Mouse (Mus musculus): ENCODE data around the gene Acaa1b. TPM values are rescaled to one million over a fixed set of nuclear protein-coding genes. Genes with fewer than 3 reads are reported as not detected.

The Acaa1b gene
- polyA plus RNA-seq, 1 experiment from 2014 or later: 5.1 TPM

DNA sequence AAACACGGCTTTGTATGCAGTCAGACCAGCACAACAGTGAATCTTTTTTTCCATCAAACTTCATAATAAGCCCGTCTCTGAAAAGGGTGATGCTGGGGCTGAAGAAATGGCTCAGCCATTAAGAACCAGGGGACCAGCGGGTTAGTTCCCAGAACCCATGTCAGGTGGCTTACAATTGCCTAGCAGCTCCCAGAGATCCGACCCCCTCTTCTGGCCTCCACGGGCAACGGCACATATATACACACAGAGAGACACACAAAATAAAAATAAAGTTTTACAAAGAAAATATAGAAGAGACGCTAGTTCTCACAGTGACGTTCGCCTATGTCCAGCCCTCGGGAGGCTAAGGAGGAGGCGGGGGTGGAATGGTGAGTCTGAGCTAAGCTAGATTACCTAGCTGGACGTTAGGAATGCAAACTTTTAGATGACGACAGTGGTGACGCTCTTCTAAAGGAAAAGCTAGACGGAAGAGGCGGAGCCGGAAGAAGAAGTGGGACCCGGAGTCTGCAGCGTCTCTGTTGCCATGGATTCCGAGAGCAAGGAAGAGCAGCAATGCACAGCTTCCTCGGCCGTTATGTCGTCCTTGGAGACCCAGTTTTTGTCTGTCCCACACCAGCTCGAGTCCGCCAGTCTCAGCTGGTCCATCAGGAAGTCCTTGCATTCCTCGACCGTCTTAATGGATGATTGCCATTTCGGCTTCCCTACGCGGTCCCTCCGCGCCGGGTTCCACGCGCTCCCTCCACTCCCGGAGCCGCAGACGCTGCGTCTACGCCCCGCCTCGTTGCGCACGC, 54.7 kb downstream of the Acaa1b start, which contains the start of gene Dlec1:
Gene Dlec1 (plus strand): TSS at position 487 of the 791 bp plus-strand sequence.
- H3K9ac ChIP-seq (ENCODE audit: low read depth, low read length): peak within 1 kb of the TSS; percentile 67
- peak within 1 kb of the TSS; percentile 76 for H3K4me3 ChIP-seq (ENCODE audit: low read length)
- no peaks in the 10 kb centered on the region; the same call in 1 of the 2 replicates for H3K4me1 ChIP-seq (ENCODE audit: control insufficient read depth, insufficient read depth, low read depth, low read length)
- peak within 1 kb of the TSS; percentile 81 for H3K4me2 ChIP-seq (ENCODE audit: low read length)
- no peaks in the 10 kb centered on the region for H3K9me3 ChIP-seq (ENCODE audit: control insufficient read depth, low read length)
- 0 out of 2 replicates have a peak within 1 kb of the TSS, but pooled peaks have one; percentile 48 for H3K27ac ChIP-seq (ENCODE audit: low read depth, low read length)
- H3K36me3 ChIP-seq (ENCODE audit: control insufficient read depth, insufficient read depth, low read length): no peaks in the 10 kb centered on the region
- peaks cover 6% of the 10 kb centered on the region; the same call in 1 of the 2 replicates for H3K27me3 ChIP-seq (replicated peaks; ENCODE audit: control insufficient read depth, insufficient read depth, low read length)
- WGBS: 2% methylated on average over 44 of the region's 44 CpGs
- peak; percentile 94 for ATAC-seq

DNA sequence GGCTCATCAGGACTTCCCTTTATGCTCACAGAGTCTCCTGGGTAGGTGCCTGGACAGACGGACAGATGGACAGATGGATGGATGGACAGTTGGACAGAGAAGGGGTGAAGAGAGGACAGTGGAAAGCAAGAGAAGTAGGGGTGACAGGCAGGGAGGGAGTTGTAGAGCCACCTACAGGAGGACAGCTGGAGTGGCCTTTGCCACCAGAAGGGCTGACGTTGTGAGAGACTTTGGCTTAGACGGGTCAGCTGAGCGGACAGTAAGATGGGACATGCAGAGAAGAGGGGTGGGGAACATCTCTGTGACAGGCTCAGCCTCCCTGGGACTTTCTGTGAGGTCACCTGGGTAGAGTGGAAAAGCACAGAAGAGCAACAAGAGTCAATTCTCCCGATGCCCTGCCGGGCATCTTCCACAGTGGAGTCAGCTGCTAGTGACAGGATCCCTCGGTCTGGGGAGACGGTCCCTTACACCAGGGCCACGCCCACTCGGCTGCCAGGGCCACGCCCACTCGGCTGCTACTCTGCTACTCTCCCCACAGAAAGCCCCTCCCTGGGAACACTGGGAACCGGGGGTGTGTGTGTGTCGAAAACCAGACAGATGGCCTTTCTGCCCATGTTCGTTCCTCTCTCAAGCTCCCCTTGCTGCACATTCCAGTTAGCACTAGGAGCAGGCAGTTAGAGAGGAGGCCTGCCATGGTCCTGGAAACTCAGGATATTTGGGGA, 56.6 kb downstream of the Acaa1b start:
- Histone ChIP-seq H3K9ac (ENCODE audit: low read depth, low read length) (no peak overlapping the region), H3K36me3 (ENCODE audit: control insufficient read depth, insufficient read depth, low read length) (no peaks in the 10 kb centered on the region), H3K27ac (ENCODE audit: low read depth, low read length) (no peak overlapping the region), H3K9me3 (ENCODE audit: control insufficient read depth, low read length) (no peaks in the 10 kb centered on the region), H3K4me3 (ENCODE audit: low read length) (no peak overlapping the region), H3K4me2 (ENCODE audit: low read length) (no peak overlapping the region), H3K27me3 (replicated peaks; ENCODE audit: control insufficient read depth, insufficient read depth, low read length) (peaks cover 6% of the 10 kb centered on the region; the same call in 1 of the 2 replicates), H3K4me1 (ENCODE audit: control insufficient read depth, insufficient read depth, low read depth, low read length) (no peaks in the 10 kb centered on the region; the same call in 1 of the 2 replicates)
- 15% methylated on average over 15 of the region's 15 CpGs for WGBS
- ATAC-seq: no peak

Other genes with a start within 250 kb of the Acaa1b start
- gene Ctdspl, start 230.6 kb downstream of the Acaa1b start, polyA plus RNA-seq (2015; fragmentation: Nextera tagmentation; extraction: Ambion mirVana): 8.1 and 9.2 TPM in 2 replicates
- gene Vill, start 104.3 kb downstream of the Acaa1b start, polyA plus RNA-seq (2015; fragmentation: Nextera tagmentation; extraction: Ambion mirVana): 4.7 and 5.0 TPM in 2 replicates
- gene Plcd1, start 63.6 kb downstream of the Acaa1b start, polyA plus RNA-seq (2015; fragmentation: Nextera tagmentation; extraction: Ambion mirVana): 20.7 and 22.4 TPM in 2 replicates
- gene Dlec1, start 54.6 kb downstream of the Acaa1b start, polyA plus RNA-seq (2015; fragmentation: Nextera tagmentation; extraction: Ambion mirVana): 0.77 and 2.9 TPM in 2 replicates
- not detected in 2 replicates for gene Gm47289, start 2.1 kb upstream of the Acaa1b start, polyA plus RNA-seq (2015; fragmentation: Nextera tagmentation; extraction: Ambion mirVana)
- gene Slc22a13, start 52.0 kb upstream of the Acaa1b start, polyA plus RNA-seq (2015; fragmentation: Nextera tagmentation; extraction: Ambion mirVana): not detected in 2 replicates
- gene Oxsr1, start 165.3 kb upstream of the Acaa1b start, polyA plus RNA-seq (2015; fragmentation: Nextera tagmentation; extraction: Ambion mirVana): 12.1 and 12.8 TPM in 2 replicates
- gene Acaa1a, start 182.6 kb upstream of the Acaa1b start, polyA plus RNA-seq (2015; fragmentation: Nextera tagmentation; extraction: Ambion mirVana): 122 and 124 TPM in 2 replicates
- gene Myd88, start 184.3 kb upstream of the Acaa1b start, polyA plus RNA-seq (2015; fragmentation: Nextera tagmentation; extraction: Ambion mirVana): 6.6 and 6.7 TPM in 2 replicates
- 3.0 and 3.5 TPM in 2 replicates for gene Xylb, start 200.3 kb upstream of the Acaa1b start, polyA plus RNA-seq (2015; fragmentation: Nextera tagmentation; extraction: Ambion mirVana)
- gene Slc22a14, start 208.5 kb upstream of the Acaa1b start, polyA plus RNA-seq (2015; fragmentation: Nextera tagmentation; extraction: Ambion mirVana): 0.08 TPM in 1 of 2 replicates, not detected in the other
- gene Acvr2b, start 245.0 kb upstream of the Acaa1b start, polyA plus RNA-seq (2015; fragmentation: Nextera tagmentation; extraction: Ambion mirVana): 17.3 and 28.2 TPM in 2 replicates